Mouse (Mus musculus): ENCODE measurements around the gene Ctnna3. TPM values are rescaled to one million over a fixed set of nuclear protein-coding genes. Genes with fewer than 3 reads are reported as not detected.

Gene Ctnna3
- polyA plus RNA-seq, 1 experiment from 2014 or later = 0.48 TPM

DNA sequence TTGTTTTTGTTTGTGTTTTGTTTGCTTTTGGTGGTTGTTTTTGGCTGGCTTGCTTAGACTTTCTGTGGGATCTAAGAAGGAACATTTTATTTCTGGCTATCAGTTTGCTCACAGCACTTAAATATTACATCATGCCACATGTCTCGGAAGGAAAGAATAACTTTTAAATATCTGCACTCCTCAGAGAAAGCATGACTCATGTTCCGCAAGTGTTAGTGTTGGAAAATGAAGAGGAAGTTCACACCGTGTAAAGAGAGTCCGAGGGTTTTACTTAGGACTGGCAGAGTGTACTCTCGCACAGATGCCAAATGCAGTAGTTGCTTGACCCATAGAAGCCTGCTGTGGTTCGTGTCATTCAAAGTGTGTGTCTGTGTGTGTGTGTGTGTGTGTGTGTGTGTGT, 619.3 kb downstream of the Ctnna3 start:
- DNase-seq (ENCODE audit: low spot score) = no peak

GRCm38 (mm10) chr10:64049946-64050345, 620.0 kb downstream of the Ctnna3 start:
- DNase-seq (ENCODE audit: low spot score) = no peak

GRCm38 (mm10) chr10:64063704-64064103, 633.8 kb downstream of the Ctnna3 start:
- DNase-seq (ENCODE audit: low spot score) = no peak

DNA sequence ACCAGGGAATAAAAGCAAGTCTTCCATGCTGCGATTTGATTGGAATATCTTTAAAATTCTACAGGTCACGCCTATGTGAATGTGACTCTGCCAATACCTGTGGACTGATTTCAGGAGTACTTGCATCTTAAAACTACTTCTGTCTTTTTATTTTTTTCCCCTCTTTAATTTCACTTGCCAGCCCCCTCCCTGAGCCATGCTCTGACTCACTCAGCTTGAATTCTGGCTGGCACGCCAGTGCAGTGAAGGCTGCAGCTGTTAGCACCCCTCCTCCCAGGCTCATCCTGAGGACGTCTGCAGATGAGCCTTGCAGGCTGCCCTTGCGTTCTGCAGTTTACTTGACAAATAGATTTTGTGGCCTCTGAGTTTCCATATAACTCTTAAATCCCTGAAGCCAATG, 646.0 kb downstream of the Ctnna3 start:
- DNase-seq (ENCODE audit: low spot score) = no peak

- DNase-seq (ENCODE audit: low spot score) = no peak
Observed at GRCm38 (mm10) chr10:64076410-64077052, 646.6 kb downstream of the Ctnna3 start.

DNA sequence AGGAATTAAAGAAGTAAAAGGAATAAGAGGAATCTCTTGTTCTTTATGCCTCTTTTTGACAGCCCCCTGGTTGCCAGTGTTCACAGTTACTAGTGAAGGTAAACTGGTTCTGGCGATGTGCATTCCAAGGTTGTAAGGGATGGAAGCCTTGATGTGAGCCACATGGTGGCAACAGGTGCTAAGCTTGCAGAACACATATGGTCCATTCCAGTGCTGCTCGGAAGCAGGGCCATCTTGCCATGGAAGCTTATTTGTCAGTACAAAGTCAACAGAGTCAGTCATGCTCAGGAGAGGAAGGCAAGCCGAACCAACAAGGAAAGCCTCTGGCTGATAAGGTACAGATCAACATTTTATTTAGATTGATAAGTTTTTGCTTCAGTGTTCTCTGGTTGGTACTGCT, 652.4 kb downstream of the Ctnna3 start:
- no peak for DNase-seq (ENCODE audit: low spot score)

GRCm38 (mm10) chr10:64083813-64084212, 653.9 kb downstream of the Ctnna3 start:
- no peak for DNase-seq (ENCODE audit: low spot score)

- DNase-seq (ENCODE audit: low spot score) = no peak
Observed at GRCm38 (mm10) chr10:64084465-64084864, 654.6 kb downstream of the Ctnna3 start.

DNA sequence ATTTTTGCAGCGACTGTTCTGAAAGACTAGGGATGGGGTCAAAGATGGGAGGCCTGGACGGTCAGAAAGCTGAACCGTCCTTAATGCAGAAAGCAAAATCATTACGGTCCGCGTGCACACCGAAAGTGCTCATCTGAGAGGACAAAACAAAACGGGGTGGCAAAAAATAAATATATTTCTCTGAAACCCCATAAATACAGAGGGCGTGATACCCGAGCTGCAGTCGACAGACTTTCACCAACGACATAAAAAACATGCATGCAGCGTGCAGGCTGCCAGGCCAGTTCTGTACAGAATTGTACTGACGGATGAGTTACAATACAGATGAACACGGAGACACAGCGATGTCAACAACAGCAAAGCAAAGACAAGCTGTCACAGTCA, 656.3 kb downstream of the Ctnna3 start:
- no peak for DNase-seq (ENCODE audit: low spot score)

GRCm38 (mm10) chr10:64086567-64087391, 656.9 kb downstream of the Ctnna3 start:
- no peak for DNase-seq (ENCODE audit: low spot score)

- DNase-seq (ENCODE audit: low spot score) = no peak
Observed at GRCm38 (mm10) chr10:64087521-64087920, 657.6 kb downstream of the Ctnna3 start.

- no peak for DNase-seq (ENCODE audit: low spot score)
Observed at GRCm38 (mm10) chr10:64087936-64088773, 658.3 kb downstream of the Ctnna3 start.

DNA sequence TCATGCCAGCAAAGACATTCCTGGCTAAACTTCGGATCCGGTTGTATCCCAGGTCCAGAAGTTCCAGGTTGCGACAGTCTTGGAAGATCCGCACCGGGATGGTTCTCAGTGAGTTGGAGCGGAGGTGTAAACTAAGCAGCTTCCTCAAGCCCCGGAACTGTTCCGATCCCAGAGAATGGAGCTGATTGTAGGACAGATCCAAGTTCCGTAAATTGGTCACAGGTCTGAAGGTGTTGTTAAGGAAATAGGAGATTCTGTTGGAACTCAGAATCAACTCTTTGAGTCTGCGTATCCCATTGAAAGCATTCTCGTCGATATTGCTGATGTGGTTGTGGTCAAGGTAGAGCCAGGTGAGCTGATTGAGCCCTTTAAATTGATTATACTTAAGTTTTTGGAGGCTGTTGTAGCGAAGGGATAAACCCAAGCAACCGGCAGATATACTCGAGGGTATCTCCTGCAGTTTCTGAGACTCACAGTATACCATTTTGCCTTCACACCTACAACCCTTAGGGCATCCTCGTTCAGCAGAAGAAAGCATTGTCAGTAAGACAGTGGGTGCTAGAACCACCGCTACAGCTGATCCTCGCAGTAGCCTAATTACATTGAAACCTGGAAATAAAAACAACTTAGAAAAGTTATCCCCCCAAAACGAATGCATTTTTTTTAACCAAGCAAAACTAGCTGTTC, 659.0 kb downstream of the Ctnna3 start:
- DNase-seq (ENCODE audit: low spot score) = no peak

DNA sequence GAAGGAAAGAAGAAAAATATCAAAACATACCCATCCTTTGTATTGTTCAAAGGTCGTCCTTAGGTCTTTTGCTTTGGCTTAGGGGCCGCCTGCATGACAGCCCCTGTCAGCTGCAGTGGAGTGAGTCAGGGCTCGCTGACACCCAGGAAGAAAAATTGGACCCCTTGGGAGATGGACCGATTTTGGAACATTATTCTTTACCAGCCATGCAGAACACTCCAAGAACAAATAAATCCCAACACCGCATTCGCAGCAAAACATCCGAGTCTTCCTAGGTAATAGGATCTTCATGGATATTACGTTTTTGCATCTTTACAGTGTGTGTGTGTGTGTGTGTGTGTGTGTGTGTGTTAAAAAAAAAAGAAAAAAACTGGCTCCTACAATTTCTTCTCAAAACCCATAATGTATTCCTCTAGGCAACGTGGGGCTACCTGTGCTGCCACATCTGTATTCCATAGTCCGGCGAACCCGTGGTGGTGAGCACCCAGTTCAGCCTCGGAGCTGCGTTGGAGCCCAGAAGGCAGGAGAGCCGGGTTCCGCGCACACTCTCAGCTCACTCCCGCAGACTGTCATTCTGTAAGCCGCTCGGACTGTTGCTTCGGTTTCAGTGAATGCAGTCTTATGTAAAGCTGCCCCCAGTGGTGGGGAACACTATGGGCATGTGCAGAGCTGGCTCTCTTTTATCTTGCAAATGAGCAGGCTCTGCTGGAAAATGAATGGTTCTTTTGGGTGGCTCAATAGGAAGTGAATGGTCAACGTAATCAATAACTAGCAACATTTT, 660.0 kb downstream of the Ctnna3 start, which contains the start of gene Lrrtm3:
Gene Lrrtm3, minus strand, starts transcription at position 598 of the 781 bp plus-strand sequence.
- DNase-seq (ENCODE audit: low spot score) = no peak

- DNase-seq (ENCODE audit: low spot score) = no peak
Observed at GRCm38 (mm10) chr10:64096532-64096931, 666.6 kb downstream of the Ctnna3 start.

- DNase-seq (ENCODE audit: low spot score) = no peak
Observed at GRCm38 (mm10) chr10:64115246-64115645, 685.3 kb downstream of the Ctnna3 start.

DNA sequence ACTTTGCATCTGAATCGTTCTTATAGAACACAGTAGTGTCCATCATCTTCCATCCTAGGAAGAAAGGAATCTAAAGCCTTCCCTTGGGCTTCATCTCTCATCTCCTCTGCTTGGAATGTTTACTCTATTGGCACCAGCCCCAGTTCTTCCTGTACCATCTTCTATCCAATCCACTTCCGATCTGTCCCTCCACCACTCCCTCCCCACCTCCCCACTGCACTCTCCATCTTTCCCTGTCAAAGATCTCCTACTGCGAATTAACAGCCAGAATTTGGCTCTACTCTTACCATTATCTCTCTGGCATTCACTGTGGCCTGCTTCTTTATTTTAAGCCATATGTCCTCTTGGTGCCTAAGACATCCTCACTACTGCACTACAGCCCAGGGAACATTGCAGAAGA, 688.9 kb downstream of the Ctnna3 start:
- DNase-seq (ENCODE audit: low spot score) = no peak

DNA sequence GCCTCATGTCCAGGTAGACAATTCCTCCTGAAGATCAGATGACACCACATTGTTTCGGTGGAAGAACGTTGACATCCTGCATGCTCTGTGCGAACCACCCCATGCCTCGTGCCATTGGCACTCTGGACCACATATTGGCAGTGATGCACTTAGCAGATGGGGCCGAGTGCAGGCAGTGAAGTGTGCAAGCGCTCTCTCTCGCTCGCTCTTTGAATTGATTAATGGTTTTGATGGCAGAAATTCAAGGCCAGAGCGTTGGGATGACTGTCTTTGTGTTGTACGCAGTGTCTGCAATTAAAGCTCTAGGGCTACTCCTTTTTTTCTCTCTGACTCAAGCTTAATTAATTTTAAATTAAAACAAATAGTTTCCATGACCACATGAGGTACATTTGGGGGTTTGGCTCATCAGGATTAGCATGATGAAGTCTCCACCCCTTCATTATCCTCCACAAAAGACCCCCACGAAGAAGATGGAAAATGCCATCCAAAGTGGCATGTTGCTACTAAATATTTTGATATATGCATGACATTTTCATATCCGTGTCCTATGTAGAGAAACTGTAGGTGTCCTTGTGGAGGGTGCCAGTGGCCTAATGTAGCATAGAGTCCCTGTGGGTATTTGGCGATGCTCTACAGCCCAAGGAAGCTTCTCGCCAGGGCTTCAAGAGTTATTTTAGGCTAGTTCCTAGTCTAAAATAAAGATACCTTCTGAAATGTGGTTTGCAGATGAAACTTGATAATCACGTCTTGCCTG, 700.7 kb downstream of the Ctnna3 start:
- no peak for DNase-seq (ENCODE audit: low spot score)

GRCm38 (mm10) chr10:64133461-64133860, 703.6 kb downstream of the Ctnna3 start:
- DNase-seq (ENCODE audit: low spot score) = no peak

DNA sequence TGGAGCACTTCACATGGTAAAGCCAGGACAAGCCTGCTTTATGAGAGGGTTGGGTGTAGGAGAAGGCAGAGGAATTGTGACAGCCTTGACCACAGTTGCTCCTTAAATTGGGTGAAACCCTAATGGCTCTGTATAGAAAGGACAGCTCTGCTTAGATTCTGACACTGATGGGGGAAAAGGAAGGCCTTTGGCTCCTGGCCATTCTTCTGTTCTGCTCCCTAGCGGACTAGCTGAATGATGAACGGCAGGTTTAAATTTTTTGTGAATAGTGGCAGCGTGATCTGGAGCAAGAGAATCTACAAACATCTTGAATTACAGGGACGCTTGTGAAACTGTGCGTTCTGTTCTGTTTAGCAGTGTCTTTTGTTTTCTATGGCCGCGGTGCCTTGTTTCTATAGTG, 705.6 kb downstream of the Ctnna3 start:
- DNase-seq (ENCODE audit: low spot score) = no peak

Data from thymus, postnatal 0 days (tissue).